Mouse (Mus musculus) CH12.LX (cell line): ENCODE measurements around the gene Usp19.

ENCODE experiments used
- CTCF ChIP-seq, 2 experiments: IDR thresholded peaks in 1 of 2; conservative IDR thresholded peaks in 1 of 2; 2 replicates each; pipeline ENCODE4 v1.5.1; 2011 to 2012; ENCODE audit warnings: low read depth in 2 of 2, low read length in 2 of 2, improper control_type of control experiment in 1 of 2, inconsistent platforms in 1 of 2, mild to moderate bottlenecking in 1 of 2, moderate library complexity in 1 of 2
- EP300 ChIP-seq: IDR thresholded peaks from 2 replicates; pipeline ENCODE4 v1.6.1; 2011; ENCODE audit warnings: low read length, improper control_type of control experiment
- MAFK ChIP-seq: IDR thresholded peaks from 2 replicates; pipeline ENCODE4 v1.6.1; 2011; ENCODE audit warnings: low read length, improper control_type of control experiment; ENCODE audit not compliant: insufficient replicate concordance
- MAX ChIP-seq: IDR thresholded peaks from 2 replicates; pipeline ENCODE4 v1.6.1; 2011; ENCODE audit warnings: low read length, improper control_type of control experiment
- MXI1 ChIP-seq: IDR thresholded peaks from 2 replicates; pipeline ENCODE4 v1.6.1; 2011; ENCODE audit warnings: mild to moderate bottlenecking, low read depth, low read length, improper control_type of control experiment
- POLR2A ChIP-seq: IDR thresholded peaks from 2 replicates; pipeline ENCODE4 v1.6.1; 2011; ENCODE audit warnings: low read depth, mild to moderate bottlenecking, improper control_type of control experiment, low read length
- POLR2AphosphoS2 ChIP-seq: IDR thresholded peaks from 2 replicates; pipeline ENCODE4 v1.6.1; 2011; ENCODE audit warnings: low read depth, low read length, improper control_type of control experiment
- TBP ChIP-seq: conservative IDR thresholded peaks from 2 replicates; pipeline ENCODE4 v1.6.1; 2011; ENCODE audit warnings: low read depth, low read length, improper control_type of control experiment
- USF2 ChIP-seq: conservative IDR thresholded peaks from 2 replicates; pipeline ENCODE4 v1.6.1; 2011; ENCODE audit warnings: low read depth, low read length, improper control_type of control experiment

- no peak for TF ChIP-seq MXI1
- TF ChIP-seq CTCF (conservative IDR thresholded peaks at IDR 0.05 in 1 of 2, IDR thresholded peaks at IDR 0.05 in 1 of 2; ENCODE audit: low read depth in 2 of 2, low read length in 2 of 2), result no peak
- no peak for TF ChIP-seq MAX
- TF ChIP-seq MAFK, result no peak
- no peak for TF ChIP-seq POLR2AphosphoS2
- no peak for TF ChIP-seq POLR2A
- no peak for TF ChIP-seq TBP
- TF ChIP-seq EP300, result no peak
- no peak for TF ChIP-seq USF2
Observed at GRCm38 (mm10) chr9:108523341-108523740, 32.9 kb downstream of the Usp19 start.
